Mouse (Mus musculus) layer of hippocampus, adult 2 months (tissue): ENCODE measurements around the gene Stradb. TPM values are rescaled to one million over a fixed set of nuclear protein-coding genes. Genes with fewer than 3 reads are reported as not detected.
A peak's percentile ranks its signal among the peaks of the same experiment; 100 is the strongest.

Source experiments
- DNase-seq, 2 experiments: peaks; one replicate each; pipeline ENCODE4 v3.0.0; 2022; ENCODE audit warnings: low spot score in 2 of 2
- H3K27ac ChIP-seq: fragments of 200-600 bp; 2 replicates; pipeline ENCODE4 v1.8.1; 2022
- H3K4me3 ChIP-seq: fragments of 200-600 bp; 2 replicates; pipeline ENCODE4 v1.8.1; 2022; ENCODE audit warnings: mild to moderate bottlenecking
- CTCF ChIP-seq: fragments of 200-600 bp; conservative IDR thresholded peaks from 2 replicates; pipeline ENCODE4 v1.8.1; 2022; ENCODE audit warnings: antibody characterized with exemption, mild to moderate bottlenecking, moderate library complexity
- long read RNA-seq, 2 experiments: library from polyadenylated mRNA; stranded (forward); transcript quantifications; one replicate each; pipeline ENCODE4 v2.0.0; 2021; ENCODE audit warnings: borderline mapping rate in 2 of 2
- total RNA-seq, 2 experiments: library from RNA; stranded (reverse); gene quantifications; 2 replicates each; pipeline ENCODE4 v1.2.3; 2021

The Stradb gene
- total RNA-seq: 10 to 100 TPM; 37.2 to 44.4 TPM
- long read RNA-seq, experiment 1, transcript Stradb-201 (12 exons, 2,960 nt): major isoform, 17 of 21 reads
- long read RNA-seq, experiment 1, partial matches to known transcripts: 2 of 21 reads
- long read RNA-seq, experiment 1, other reads (novel, unspliced or antisense): 1 of 21 reads
- long read RNA-seq, experiment 2, transcript Stradb-201 (12 exons, 2,960 nt): major isoform, 25 of 36 reads
- long read RNA-seq, experiment 2, partial matches to known transcripts: 0 of 36 reads
- long read RNA-seq, experiment 2, other reads (novel, unspliced or antisense): 7 of 36 reads

DNA sequence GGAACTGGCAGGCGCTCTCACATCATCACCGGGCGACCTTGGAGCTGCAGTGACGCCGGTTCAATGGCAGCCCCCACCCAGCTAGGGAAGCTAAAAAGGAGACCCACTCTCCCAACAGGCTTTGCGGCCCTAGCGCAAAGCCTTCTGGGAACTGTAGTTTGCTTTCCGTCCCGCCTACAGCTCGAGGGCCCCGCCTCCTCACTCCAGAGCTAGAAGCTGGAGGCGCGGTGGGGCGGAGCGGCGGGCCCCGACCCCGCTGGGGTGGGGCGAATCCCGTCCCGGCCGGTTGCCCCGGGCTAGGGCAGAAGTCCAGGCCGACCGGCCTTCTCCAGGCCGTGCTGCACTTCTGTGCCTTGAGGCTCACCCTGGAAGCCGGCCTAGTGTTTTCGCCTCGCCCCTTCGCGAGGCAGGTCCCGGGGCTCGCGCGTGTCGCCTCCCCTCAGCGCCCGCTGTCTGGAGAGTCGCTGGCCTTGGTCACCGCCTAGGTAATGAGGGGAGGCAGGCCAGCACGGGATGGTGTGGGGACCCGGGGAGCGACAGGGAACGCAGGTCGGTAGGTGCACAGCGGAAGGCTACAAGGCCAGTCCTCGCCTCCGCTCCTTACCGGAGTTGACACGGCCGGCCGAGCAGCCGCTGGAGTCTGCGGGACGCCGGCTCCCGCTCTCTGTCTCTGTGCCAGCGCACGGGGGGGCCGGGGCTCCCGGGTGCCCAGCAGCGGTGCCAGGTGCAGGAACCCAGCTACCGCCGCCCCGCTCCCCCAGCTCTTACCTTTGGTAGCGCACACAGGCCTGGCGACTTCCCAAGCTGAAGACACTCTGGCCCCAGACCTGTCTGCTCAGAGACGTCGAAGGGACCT, at the start of gene Stradb, which contains the start of gene Trak2:
Stradb (plus strand) TSS at position 157 of the 856 bp plus-strand sequence.
Trak2 (minus strand) TSS at position 65 of the 856 bp plus-strand sequence.
- Histone ChIP-seq H3K4me3 (peak within 1 kb of the TSS; percentile 92), H3K27ac (peak within 1 kb of the TSS; percentile 96)
- peak; percentile 95 to 96 for DNase-seq
- TF ChIP-seq CTCF: no peak

DNA sequence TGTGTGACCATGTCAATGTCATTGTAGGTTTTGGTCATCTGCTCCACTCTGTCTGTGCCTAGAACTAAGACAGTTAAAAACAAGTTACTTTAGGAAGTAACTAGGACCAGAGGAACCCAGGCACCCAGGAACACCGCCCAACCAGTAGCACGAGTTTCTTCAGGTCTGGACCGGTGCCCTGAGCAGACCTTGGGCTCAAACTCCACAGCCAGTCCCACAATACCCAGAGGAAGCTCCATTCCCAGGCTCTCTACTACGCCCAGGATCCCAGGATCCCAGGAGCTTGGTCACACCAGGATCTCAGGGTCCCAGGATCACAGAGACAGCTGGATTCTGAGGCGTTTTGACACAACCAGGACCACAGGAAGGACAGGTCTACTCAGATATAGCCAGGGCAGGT, 46.7 kb upstream of the Stradb start:
- TF ChIP-seq CTCF: no peak
- Histone ChIP-seq H3K27ac (no peak overlapping the region), H3K4me3 (no peak overlapping the region)
- DNase-seq: no peak

DNA sequence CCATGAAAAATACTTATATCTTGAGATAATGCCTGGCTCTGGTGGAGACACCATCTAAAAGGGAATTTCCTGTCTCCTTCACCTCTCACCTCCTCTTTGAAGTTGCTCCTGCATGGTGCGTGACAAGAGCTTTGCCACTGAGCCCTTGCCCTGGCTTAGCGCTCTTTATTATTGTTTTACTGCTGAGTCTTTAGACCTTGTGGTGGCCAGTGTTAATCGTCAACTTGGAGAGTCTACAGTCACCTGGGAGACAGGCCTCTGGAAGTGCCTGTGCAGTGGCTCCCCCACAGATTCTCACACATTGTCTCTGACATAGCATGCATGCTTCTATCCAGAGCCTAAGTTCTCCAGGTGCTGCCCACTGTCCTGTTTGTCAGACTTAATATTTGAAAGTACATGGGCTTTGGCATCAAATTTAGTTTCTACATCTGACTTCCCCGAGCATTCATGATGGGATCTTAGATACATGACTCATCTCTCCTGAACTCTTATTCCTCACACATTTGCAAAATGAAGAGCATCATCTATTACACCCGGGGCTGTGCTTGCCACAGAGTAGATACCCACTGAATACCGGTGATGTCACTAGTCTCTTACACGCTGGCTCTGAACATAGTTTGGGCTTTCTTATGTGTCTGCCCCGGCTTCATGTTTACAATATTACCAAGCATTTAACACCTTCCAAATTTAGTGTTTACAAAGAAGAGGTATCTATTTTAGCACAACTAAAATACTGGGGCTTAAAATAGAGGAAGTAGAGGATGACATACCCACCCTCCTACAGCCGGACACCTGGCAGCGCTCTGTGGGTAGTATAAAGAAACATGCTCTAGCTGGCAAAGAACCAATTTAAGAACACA, 36.3 kb upstream of the Stradb start:
- no peak overlapping the region for H3K4me3 ChIP-seq
- TF ChIP-seq CTCF: no peak
- no peak overlapping the region for H3K27ac ChIP-seq
- DNase-seq: no peak

DNA sequence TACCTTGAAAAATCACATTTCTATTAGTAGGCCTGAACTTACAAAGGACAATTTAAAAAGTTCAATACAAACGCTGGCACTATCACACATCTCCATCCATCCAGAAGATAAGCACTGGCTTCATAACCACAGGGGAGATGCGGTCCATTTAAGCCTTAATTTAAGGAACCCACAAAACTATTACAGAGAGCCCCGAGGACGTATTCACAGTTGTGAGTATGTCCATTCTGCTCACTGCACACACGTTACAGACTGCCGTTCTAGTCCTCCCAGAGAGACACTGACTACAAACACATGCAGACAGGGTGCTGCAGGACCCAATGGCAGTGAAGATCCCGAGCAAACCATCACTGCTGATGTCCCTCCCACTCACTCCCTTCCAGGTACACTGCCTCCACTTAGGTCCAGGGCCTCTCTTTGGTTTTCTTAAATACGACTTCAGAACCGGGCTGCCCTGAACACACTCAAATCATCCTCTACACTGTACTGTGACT, 35.7 kb upstream of the Stradb start:
- no peak overlapping the region for H3K4me3 ChIP-seq
- DNase-seq: no peak
- no peak for TF ChIP-seq CTCF
- no peak overlapping the region for H3K27ac ChIP-seq

GRCm38 (mm10) chr1:58945523-58945922, 27.8 kb upstream of the Stradb start:
- Histone ChIP-seq H3K4me3 (no peak overlapping the region), H3K27ac (no peak overlapping the region)
- DNase-seq: no peak
- TF ChIP-seq CTCF: no peak

GRCm38 (mm10) chr1:58945960-58946670, 27.2 kb upstream of the Stradb start:
- Histone ChIP-seq H3K27ac (no peak overlapping the region), H3K4me3 (no peak overlapping the region)
- no peak for TF ChIP-seq CTCF
- DNase-seq: no peak

- no peak for TF ChIP-seq CTCF
- no peak for DNase-seq
- no peak overlapping the region for H3K4me3 ChIP-seq
- no peak overlapping the region for H3K27ac ChIP-seq
These were observed 26.6 kb upstream of the Stradb start for GRCm38 (mm10) chr1:58946718-58947117.

DNA sequence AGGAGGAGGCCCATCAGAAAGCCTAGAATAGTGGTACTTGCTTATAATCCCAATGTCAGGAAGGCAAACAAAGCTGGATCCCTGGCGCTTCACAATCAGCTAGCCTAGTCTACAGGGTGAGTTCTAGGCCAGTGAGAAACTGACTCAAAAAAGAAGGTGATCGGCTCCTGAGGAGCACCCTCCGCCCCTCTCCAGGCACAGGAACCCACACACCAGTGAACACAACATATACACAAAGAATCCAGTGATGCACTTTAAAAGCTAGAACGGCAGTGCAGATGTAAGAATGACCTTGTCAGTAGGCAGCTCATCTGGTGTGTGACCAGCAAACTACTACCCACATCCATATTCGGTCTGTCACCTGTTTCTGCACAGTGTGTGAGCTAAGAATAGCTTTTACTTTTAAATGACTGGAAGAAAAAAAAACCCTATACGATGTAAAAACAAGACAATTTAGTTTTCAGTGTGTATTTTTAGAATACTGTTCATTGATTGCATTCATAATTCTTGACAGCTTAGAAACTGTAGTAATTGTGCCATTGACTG, 23.7 kb upstream of the Stradb start:
- no peak overlapping the region for H3K4me3 ChIP-seq
- no peak for TF ChIP-seq CTCF
- no peak for DNase-seq

DNA sequence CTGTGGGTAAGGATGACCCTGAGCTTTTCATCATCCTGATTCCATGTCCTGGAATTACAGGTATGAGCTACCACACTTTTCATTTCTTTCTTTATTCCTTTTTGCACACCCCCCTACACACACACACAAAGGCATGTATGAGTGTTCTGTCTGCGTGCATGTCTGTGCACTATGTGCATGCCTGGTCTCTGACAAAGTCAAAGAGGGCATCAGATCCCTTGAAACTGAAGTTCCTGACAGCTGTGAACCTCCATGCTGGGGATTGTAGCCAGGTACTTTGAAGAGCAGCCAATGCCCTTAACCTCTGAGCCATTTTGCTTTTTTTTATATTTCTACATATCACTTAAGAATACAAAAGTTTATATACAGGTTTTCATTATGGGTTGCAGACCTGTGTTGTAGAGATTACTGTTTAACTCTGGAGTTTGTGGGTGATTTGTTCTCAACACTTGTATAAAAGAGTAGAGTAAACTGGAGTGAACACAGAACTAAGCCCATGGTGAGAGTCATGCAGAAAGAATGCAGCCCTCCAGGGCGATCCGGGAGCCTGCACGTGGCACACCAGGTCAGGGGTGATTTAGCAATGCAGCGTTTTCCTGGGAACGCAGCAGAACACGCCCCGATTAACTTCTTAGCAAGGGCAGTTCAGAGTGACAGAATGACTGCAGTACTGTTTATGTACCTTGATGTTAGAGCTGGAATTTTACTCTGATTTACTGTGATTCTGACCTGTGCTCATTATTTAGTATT, 22.2 kb upstream of the Stradb start:
- no peak for TF ChIP-seq CTCF
- Histone ChIP-seq H3K27ac (no peak overlapping the region), H3K4me3 (no peak overlapping the region)
- no peak for DNase-seq

More for the DNA sequence above, 23.7 kb upstream of the Stradb start:
- H3K27ac ChIP-seq: no peak overlapping the region

DNA sequence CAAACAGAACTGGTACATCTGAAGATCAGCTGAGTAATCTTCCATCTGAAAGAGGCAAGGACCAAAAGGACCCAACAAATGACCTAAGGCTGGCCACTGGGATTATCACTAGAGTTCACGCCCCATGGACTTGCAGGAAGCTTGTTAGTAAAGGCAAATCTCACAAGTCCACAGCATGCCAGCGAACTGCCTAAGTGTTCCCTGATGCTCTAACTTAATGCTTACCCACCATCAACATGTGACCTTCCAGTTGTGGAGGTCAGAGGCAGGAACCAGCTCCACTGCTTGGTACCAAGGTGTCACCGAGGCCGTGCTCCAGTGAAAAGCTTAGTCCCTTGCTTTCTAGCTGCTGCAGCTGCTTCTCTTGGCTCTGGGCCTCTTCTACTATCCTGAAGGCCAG, 21.5 kb upstream of the Stradb start:
- DNase-seq: no peak
- no peak overlapping the region for H3K27ac ChIP-seq
- no peak overlapping the region for H3K4me3 ChIP-seq
- no peak for TF ChIP-seq CTCF

- H3K27ac ChIP-seq: no peak overlapping the region
- TF ChIP-seq CTCF: no peak
- DNase-seq: no peak
- H3K4me3 ChIP-seq: no peak overlapping the region
These were observed 20.8 kb upstream of the Stradb start for GRCm38 (mm10) chr1:58952526-58952925.
